Mouse (Mus musculus) Patski (cell line): ENCODE results near the gene Etv3. TPM values are rescaled to one million over a fixed set of nuclear protein-coding genes. Genes with fewer than 3 reads are reported as not detected.

Experiments
- ATAC-seq: fragments of 100-300 bp; one replicate; pipeline ENCODE4 v1.8.0; 2021
- CTCF ChIA-PET: fragments of 350-600 bp; sonication (Branson Sonifier 250); formaldehyde crosslinking; loops from one replicate; lab custom pipeline; 2022; ENCODE audit warnings: inconsistent platforms; lab: Charles Lee
- POLR2A ChIA-PET: fragments of 350-600 bp; sonication (Branson Sonifier 250); formaldehyde crosslinking; loops from one replicate; lab custom pipeline; 2022; ENCODE audit warnings: antibody characterized with exemption, inconsistent platforms; lab: Charles Lee
- DNase-seq: peaks from one replicate; pipeline ENCODE4 v3.0.0-alpha.2; 2011; ENCODE audit warnings: low read depth, low spot score
- H3K27me3 ChIP-seq: fragments of 371-371 bp; one replicate; pipeline ENCODE4 v1.5.1; 2021
- CTCF ChIP-seq: fragments of 100-300 bp; IDR thresholded peaks from one replicate; pipeline ENCODE4 v1.5.1; 2021
- in situ Hi-C: fragments of 300-500 bp; cut with MboI; formaldehyde crosslinking; loops from 3 replicates; pipeline ENCODE4 v1.11.1; 2018; ENCODE audit warnings: low pct_unique_long_range_greater_than_20kb, mixed read lengths
- polyA plus RNA-seq: library from polyadenylated mRNA; unstranded; gene quantifications from one replicate; pipeline ENCODE4 v1.2.3, GENCODE M21; 2021

The Etv3 gene
- polyA plus RNA-seq, 1 experiment from 2014 or later: 17.7 TPM

- peaks cover 20% of the 10 kb centered on the region for H3K27me3 ChIP-seq
- ChIA-PET POLR2A (interaction anchor here (1.3 kb wide), 1 partner anchor 10 kb away, joined by 4 read pairs; no protein-coding TSS in a partner anchor), CTCF (interaction anchor here (1.6 to 2.4 kb wide), 2 partner anchors 11 to 46 kb away, joined by 4 to 8 read pairs; no protein-coding TSS in a partner anchor)
- no peak for ATAC-seq
- no peak for DNase-seq
- in situ Hi-C loops: no loop called here
- TF ChIP-seq CTCF: no peak
These were observed 9.6 kb upstream of the Etv3 start for GRCm38 (mm10) chr3:87515567-87516081.

GRCm38 (mm10) chr3:87518425-87518824 lies 6.8 kb upstream of the Etv3 start:
- DNase-seq (no peak), ATAC-seq (no peak)
- CTCF ChIA-PET: interaction anchor here (1.8 kb wide), 1 partner anchor 44 kb away, joined by 4 read pairs; no protein-coding TSS in a partner anchor
- H3K27me3 ChIP-seq: peaks cover 31% of the 10 kb centered on the region
- POLR2A ChIA-PET: no interaction called here
- in situ Hi-C loops: no loop called here
- no peak for TF ChIP-seq CTCF

- TF ChIP-seq CTCF: no peak
- H3K27me3 ChIP-seq: peaks cover 31% of the 10 kb centered on the region
- CTCF ChIA-PET: interaction anchor here (1.1 to 2.5 kb wide), 5 partner anchors 13 to 41 kb away, joined by 3 to 10 read pairs (median 5); no protein-coding TSS in a partner anchor
- no peak for ATAC-seq
- in situ Hi-C loops: no loop called here
- POLR2A ChIA-PET: interaction anchor here (1.0 kb wide), 1 partner anchor 9 kb away, joined by 3 read pairs; no protein-coding TSS in a partner anchor
- no peak for DNase-seq
These were observed 4.1 kb upstream of the Etv3 start for GRCm38 (mm10) chr3:87521126-87521525.

GRCm38 (mm10) chr3:87521833-87522232 lies 3.4 kb upstream of the Etv3 start:
- ATAC-seq (no peak), DNase-seq (no peak)
- peaks cover 31% of the 10 kb centered on the region for H3K27me3 ChIP-seq
- TF ChIP-seq CTCF: no peak
- ChIA-PET POLR2A (no interaction called here), CTCF (interaction anchor here (1.4 to 2.5 kb wide), 3 partner anchors 18 to 40 kb away, joined by 5 to 10 read pairs (median 9); no protein-coding TSS in a partner anchor)
- in situ Hi-C loops: no loop called here

GRCm38 (mm10) chr3:87523701-87524100 lies 1.5 kb upstream of the Etv3 start:
- in situ Hi-C loops: no loop called here
- H3K27me3 ChIP-seq: peaks cover 21% of the 10 kb centered on the region
- ChIA-PET POLR2A (no interaction called here), CTCF (no interaction called here)
- no peak for ATAC-seq
- no peak for TF ChIP-seq CTCF
- no peak for DNase-seq

- in situ Hi-C loops: no loop called here
These were observed 797 bp downstream of the Etv3 start for GRCm38 (mm10) chr3:87525837-87526570.

GRCm38 (mm10) chr3:87527139-87527538 lies 1.9 kb downstream of the Etv3 start:
- POLR2A ChIA-PET: no interaction called here
- H3K27me3 ChIP-seq: no peaks in the 10 kb centered on the region
- no peak for TF ChIP-seq CTCF
- CTCF ChIA-PET: no interaction called here
- no peak for DNase-seq
- in situ Hi-C loops: no loop called here
- no peak for ATAC-seq

More at GRCm38 (mm10) chr3:87525837-87526570, 797 bp downstream of the Etv3 start:
- ChIA-PET POLR2A (interaction anchor here (0.6 to 1.4 kb wide), 6 partner anchors 11 to 602 kb away, joined by 3 to 4 read pairs (median 3); no protein-coding TSS in a partner anchor), CTCF (interaction anchor here (1.2 to 1.4 kb wide), 2 partner anchors 22 to 25 kb away, joined by 3 to 4 read pairs; no protein-coding TSS in a partner anchor)
- peaks cover 7% of the 10 kb centered on the region for H3K27me3 ChIP-seq
- no peak for DNase-seq
- ATAC-seq: peak; percentile 51
- no peak for TF ChIP-seq CTCF

GRCm38 (mm10) chr3:87528021-87528420 lies 2.8 kb downstream of the Etv3 start:
- no peak for TF ChIP-seq CTCF
- no peak for ATAC-seq
- in situ Hi-C loops: no loop called here
- ChIA-PET CTCF (no interaction called here), POLR2A (no interaction called here)
- no peaks in the 10 kb centered on the region for H3K27me3 ChIP-seq
- DNase-seq: no peak

- in situ Hi-C loops: no loop called here
- ChIA-PET CTCF (interaction anchor here (1.3 kb wide), 1 partner anchor 24 kb away, joined by 6 read pairs; no protein-coding TSS in a partner anchor), POLR2A (no interaction called here)
- DNase-seq (no peak), ATAC-seq (no peak)
- no peaks in the 10 kb centered on the region for H3K27me3 ChIP-seq
- no peak for TF ChIP-seq CTCF
These were observed 3.6 kb downstream of the Etv3 start for GRCm38 (mm10) chr3:87528841-87529240.

GRCm38 (mm10) chr3:87529568-87529967 lies 4.4 kb downstream of the Etv3 start:
- in situ Hi-C loops: no loop called here
- no peak for TF ChIP-seq CTCF
- ChIA-PET POLR2A (interaction anchor here (1.2 kb wide), 1 partner anchor 9 kb away, joined by 3 read pairs; no protein-coding TSS in a partner anchor), CTCF (interaction anchor here (1.3 kb wide), 1 partner anchor 25 kb away, joined by 6 read pairs; no protein-coding TSS in a partner anchor)
- ATAC-seq: no peak
- H3K27me3 ChIP-seq: no peaks in the 10 kb centered on the region
- DNase-seq: no peak

- CTCF ChIA-PET: interaction anchor here (1.0 to 1.3 kb wide), 2 partner anchors 11 to 26 kb away, joined by 3 to 6 read pairs; no protein-coding TSS in a partner anchor
- H3K27me3 ChIP-seq: no peaks in the 10 kb centered on the region
- in situ Hi-C loops: no loop called here
- ATAC-seq: no peak
- TF ChIP-seq CTCF: no peak
- no peak for DNase-seq
- POLR2A ChIA-PET: interaction anchor here (1.2 kb wide), 1 partner anchor 10 kb away, joined by 3 read pairs; no protein-coding TSS in a partner anchor
These were observed 5.0 kb downstream of the Etv3 start for GRCm38 (mm10) chr3:87530234-87530633.
